Mouse (Mus musculus) olfactory bulb, adult 2 months (tissue): Measurements from ENCODE around the gene Gm20547.

Experiments
- CTCF ChIP-seq: fragments of 200-500 bp; IDR thresholded peaks from 2 replicates; pipeline ENCODE4 v1.5.1; 2012; ENCODE audit warnings: low read depth, mild to moderate bottlenecking, low read length, moderate library complexity; ENCODE audit not compliant: insufficient read depth
- POLR2A ChIP-seq: fragments of 200-500 bp; IDR thresholded peaks from 2 replicates; pipeline ENCODE4 v1.6.1; 2012; ENCODE audit warnings: mild to moderate bottlenecking, low read depth, low read length, moderate library complexity; ENCODE audit not compliant: insufficient read depth

- no peak for TF ChIP-seq POLR2A
- no peak for TF ChIP-seq CTCF
These were observed 6.1 kb upstream of the Gm20547 start for GRCm38 (mm10) chr17:34887942-34888341.
